Mouse (Mus musculus): Measurements from ENCODE around the gene Erich3.

Gene Erich3

DNA sequence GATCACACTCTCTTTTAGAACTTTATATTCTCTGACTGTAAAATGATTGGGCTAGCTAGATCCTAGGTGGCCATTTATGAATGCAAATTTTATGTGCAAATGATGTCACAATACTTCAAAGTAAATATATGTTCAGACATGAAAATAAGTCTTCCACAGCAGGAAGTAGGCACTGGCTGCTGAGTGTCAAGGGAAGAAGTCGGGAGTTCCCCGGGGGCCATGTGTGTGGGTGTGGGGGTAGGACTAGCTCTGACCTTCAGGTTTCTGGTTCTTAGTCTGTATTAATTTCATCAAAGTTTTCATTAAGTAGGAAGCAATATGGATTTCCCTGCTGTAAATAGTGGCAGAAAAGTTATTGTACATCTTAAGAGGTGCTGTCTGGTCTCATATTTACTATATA, 20.0 kb downstream of the Erich3 start:
- no peak for DNase-seq

GRCm38 (mm10) chr3:154690260-154690659, 26.6 kb downstream of the Erich3 start:
- no peak for DNase-seq

- peak; percentile 60 for DNase-seq
Observed at GRCm38 (mm10) chr3:154691897-154692571, 28.4 kb downstream of the Erich3 start.

DNA sequence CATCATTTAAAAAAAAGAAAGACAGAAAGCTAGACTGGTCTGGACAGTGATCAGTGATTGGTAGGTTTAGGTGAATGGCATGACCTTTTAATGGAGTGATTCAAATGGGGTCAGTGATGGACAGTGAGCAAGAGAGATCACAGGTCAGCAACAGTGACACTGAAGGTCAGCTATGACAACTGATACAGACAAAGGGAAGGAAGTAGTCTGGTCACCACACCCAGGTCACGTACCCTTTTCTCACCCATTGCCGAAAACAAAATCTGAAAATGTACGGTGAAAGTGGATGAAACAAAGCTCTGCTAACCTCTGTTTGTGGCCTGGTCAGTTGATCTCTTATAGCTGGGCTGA, 28.9 kb downstream of the Erich3 start:
- DNase-seq: no peak

- DNase-seq: no peak
Observed at GRCm38 (mm10) chr3:154693902-154694301, 30.2 kb downstream of the Erich3 start.

DNA sequence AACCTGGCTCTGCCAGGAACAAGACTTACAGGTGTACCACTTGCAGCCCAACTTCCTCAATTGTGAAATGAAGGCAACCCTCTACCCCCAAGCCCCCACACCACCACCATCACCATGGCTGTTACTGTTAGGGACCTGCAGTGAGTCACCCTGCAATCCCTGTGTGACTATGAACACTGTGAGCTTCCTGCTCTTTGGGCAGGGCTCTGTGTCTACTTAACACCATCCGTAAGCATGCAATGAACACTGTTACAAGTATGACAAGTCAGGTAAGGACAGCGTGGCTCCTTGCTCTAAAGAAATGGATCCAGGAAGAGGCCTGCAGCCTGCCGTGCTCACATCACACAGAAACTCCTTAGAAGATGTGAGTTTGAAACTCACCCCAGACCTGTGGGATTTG, 33.0 kb downstream of the Erich3 start:
- no peak for DNase-seq

- DNase-seq: no peak
Observed at GRCm38 (mm10) chr3:154698907-154699306, 35.2 kb downstream of the Erich3 start.

GRCm38 (mm10) chr3:154700296-154700695, 36.6 kb downstream of the Erich3 start:
- DNase-seq: no peak

GRCm38 (mm10) chr3:154700735-154701134, 37.1 kb downstream of the Erich3 start:
- DNase-seq: no peak

DNA sequence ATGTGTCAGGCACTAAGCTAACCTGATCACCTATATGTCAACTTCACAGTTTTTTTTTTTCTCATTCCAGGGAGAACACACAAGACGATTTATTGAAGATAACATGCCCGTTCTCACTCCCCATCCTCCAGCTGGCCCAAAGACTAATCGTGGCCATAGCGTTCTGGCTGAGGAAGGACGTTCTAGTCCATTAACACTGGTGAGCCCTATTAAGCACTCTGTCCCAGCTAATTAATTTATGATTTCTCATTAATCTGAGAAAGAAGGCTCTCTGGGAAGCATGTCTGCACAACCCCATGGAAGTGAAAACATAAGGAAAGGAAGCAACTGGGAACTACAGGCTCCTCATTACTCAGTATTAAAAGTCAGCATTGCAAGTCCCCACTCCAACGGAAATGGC, 41.1 kb downstream of the Erich3 start:
- DNase-seq: no peak

DNA sequence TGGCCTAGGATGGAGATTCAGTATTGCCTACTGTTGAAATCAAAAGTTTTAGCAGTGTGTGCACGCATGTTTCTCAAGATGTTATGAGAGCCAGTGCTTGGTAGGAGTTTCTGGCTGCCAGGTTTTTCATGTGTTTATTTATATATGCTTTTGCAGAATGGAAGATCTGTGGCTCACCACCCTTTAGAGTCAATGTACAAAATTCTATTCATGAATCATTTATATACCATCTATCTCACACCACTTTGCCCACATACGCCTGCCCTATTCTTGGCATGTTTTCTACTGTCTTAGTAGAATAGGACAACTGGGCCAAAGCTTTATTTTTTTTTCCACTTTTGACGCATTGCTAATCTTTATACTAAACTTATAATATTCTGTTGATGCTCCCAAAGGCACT, 44.5 kb downstream of the Erich3 start:
- no peak for DNase-seq

DNA sequence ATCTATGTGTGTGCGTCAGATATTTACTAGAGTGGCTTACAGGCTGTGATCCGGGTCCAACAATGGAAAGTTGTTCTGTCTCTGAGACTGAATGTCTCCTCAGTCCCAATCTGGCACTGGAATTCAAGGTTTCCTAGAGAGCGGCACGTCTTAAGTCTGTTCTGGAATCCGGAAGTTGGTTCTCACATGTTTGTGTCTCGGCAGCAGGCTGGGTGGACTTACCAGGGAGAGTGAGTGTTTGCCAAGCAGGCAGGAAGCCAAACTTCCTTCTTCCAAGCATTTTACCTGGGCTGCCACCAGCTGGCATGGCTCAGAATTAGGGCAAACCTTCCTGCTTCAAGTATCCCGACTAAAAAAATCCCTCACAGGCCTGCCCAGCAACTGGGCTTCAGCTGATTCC, 59.5 kb downstream of the Erich3 start:
- DNase-seq: peak; percentile 65

GRCm38 (mm10) chr3:154731431-154731830, 67.8 kb downstream of the Erich3 start:
- DNase-seq: no peak

DNA sequence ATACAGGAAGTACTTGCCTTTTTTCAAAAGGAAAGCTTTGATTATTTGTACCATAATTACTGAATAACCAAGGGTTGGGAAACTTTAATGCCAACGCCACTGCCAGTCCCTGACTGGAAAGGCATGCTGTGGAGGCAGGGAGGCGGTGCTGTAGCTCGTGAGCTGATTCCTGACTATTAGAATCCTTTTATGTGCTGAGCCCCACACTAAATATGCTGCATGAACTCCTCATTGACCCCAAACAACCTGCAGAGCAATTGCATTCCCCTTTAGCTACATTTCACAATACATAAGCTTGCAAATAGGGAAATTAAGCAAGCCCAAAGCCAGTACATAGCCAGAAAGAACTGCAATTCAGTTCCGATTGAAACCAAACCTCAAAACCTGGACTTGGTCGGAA, 77.8 kb downstream of the Erich3 start:
- no peak for DNase-seq

GRCm38 (mm10) chr3:154742927-154743326, 79.3 kb downstream of the Erich3 start:
- DNase-seq: no peak

GRCm38 (mm10) chr3:154744317-154744716, 80.7 kb downstream of the Erich3 start:
- DNase-seq: no peak

DNA sequence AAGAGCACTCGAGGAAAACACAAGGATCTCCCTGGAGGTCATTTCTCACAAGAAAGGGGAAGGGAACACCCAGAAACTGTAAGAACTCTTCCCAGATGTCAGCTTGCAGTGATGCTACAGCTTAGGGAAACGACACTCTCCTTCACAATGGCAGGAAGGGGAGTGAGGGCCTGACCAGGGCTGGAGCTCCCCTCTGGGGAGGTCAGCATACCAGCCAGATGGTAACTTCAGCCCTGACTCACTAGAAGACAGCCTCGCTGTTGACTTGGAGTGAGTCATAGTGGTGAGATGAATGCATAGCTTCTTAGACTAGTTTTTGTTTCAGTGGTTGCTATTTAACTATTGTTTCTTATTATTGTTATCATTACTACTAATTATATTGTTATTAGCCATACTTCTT, 90.8 kb downstream of the Erich3 start:
- no peak for DNase-seq

GRCm38 (mm10) chr3:154755225-154755624, 91.6 kb downstream of the Erich3 start:
- DNase-seq: no peak

DNA sequence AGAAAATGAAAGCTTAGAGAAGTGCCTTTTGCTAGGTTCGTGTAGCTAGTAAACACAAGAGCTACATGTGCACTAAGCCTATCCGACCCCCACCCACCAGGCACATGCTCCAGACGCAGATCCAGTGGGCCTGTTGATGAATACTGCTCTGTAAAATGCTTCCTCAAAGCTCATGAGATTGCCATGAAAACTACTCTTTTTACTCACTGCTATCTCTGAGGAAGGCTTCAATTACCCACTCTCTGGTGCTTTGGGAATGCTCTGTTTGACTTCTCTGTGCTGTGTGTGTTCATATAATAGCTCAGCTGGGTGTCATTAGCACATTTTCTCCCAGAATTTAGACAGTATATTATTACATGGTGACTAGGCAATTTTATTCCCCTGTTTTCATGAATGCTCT, 94.4 kb downstream of the Erich3 start:
- DNase-seq: no peak

DNA sequence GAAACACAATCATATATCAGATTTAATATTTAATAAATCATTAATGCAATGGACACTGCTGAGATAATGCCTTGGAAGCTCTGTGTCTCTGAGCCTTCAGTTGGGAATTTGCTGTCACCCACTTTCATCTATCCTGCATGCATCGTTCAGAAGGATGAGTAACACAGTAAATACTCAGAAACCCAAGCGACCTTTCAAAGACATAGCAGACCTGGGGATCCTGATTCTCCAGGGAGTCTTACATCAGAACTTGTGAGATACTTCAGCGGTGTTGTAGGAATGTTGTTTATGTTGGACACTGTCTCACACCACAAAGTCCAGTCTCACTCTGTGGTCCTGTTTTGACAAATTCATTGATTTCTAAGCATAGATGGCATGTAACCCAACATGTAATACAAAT, 97.4 kb downstream of the Erich3 start:
- no peak for DNase-seq

- no peak for DNase-seq
Observed at GRCm38 (mm10) chr3:154763374-154763773, 99.7 kb downstream of the Erich3 start.

DNA sequence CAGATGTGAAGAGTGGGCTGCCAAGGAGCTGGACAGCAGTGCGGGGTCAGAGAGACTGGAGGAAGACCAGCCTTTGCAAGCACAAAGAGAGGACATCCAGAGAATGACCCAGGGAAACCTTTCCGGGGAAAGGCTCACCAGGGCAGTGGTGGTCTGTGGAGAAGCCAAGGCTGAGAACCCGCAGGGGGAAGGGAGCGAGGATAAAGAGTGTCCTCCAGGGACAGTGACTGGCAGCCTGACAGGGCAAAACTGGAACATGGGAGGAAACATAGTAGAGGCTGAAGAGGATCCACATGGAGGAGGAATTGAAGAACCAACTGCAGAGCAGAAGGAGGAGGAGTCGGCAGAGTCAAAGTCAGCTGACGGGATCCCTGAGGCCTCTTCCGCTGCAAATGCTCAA, 100.5 kb downstream of the Erich3 start:
- DNase-seq: no peak

DNA sequence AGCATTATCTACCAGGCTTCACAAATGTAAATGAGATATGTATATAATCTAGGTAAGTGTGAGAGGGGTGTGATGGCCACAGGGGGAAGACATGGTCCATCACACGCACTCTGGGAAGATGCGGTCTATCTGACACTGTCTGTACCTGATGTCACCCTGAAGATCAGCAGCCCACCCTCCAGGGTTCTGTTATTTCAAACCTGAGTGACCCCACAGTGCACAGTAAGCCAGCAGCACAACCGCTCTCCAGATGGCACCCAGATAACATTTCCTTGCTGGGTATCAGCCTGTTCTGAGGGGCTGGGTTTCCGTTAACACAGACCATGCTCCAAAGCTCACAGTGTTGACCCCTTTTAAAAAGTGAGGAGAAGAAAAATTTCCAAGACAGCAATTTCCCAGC, 102.7 kb downstream of the Erich3 start:
- DNase-seq: no peak

DNA sequence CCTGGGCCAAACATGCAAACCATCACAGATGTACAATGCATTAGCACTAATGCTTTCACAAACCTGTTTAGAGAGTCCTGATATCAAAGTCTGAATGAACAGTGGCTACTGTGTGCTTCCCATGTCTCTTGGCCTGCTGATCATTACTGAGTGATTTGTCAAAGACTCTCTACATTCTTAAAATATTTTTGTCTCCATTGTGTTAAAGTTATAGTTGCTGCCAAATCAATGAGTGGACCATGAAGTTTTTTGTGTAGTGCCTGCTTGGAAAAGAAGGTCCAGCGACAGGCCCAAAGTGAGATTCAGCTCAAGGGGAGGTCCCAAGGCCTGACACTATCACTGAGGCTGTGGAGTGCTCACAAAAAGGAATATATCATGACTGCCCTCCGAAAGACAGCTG, 108.0 kb downstream of the Erich3 start:
- no peak for DNase-seq

DNA sequence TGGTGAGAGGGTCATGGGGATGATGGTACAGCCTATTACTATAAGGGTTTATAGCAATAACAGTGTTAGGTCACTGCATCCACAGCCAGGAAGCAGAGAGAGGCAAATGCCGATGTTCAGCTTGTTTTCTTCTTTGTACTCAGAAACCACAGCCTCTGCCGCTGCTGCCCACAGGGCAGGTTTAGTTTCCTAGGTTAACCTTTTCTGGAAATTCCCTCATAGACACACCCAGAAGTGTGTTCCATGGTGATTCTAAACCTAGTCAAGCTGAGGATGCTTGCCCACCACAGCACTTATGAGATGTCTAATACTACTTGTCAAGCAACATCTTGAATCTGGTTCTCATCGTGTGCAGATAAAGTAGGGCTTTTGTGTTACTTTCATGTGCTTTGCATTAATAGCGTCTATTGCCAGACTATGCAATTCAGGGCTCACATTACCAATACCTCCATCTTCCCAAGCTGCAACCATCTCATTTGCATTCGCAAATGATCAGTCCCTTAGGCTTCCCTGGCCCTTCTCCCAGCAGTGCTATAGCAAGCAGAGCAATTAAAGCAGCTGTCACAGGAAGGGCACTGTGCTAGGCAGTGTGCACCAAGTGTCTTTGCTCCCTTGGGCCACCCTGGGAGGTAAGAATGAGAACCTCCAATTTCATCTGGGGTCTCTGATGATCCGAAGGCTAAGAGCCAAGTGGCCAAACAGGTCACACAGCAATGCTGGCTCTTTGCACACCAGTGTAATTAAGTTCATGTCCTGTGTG, 115.4 kb downstream of the Erich3 start:
- no peak for DNase-seq

All from lung, postnatal 14 days (tissue).